Mouse (Mus musculus): ENCODE results near the gene Ttc21a. TPM values are rescaled to one million over a fixed set of nuclear protein-coding genes. Genes with fewer than 3 reads are reported as not detected.

Gene Ttc21a
- polyA plus RNA-seq, 1 experiment from 2014 or later: 0.32 TPM

GRCm38 (mm10) chr9:119991310-119991709, 53.9 kb downstream of the Ttc21a start:
- no peaks in the 10 kb centered on the region for H3K4me1 ChIP-seq
- H3K27me3 ChIP-seq: no peaks in the 10 kb centered on the region; the same call in 1 of the 2 replicates
- H3K9ac ChIP-seq: no peak overlapping the region
- no peak for ATAC-seq
- H3K36me3 ChIP-seq (ENCODE audit: poor library complexity, severe bottlenecking): no peaks in the 10 kb centered on the region
- no peaks in the 10 kb centered on the region for H3K9me3 ChIP-seq (replicated peaks)
- H3K4me2 ChIP-seq: no peak overlapping the region
- no peak overlapping the region for H3K4me3 ChIP-seq
- WGBS: 14% methylated on average over 5 of the region's 5 CpGs
- H3K27ac ChIP-seq: no peak overlapping the region

DNA sequence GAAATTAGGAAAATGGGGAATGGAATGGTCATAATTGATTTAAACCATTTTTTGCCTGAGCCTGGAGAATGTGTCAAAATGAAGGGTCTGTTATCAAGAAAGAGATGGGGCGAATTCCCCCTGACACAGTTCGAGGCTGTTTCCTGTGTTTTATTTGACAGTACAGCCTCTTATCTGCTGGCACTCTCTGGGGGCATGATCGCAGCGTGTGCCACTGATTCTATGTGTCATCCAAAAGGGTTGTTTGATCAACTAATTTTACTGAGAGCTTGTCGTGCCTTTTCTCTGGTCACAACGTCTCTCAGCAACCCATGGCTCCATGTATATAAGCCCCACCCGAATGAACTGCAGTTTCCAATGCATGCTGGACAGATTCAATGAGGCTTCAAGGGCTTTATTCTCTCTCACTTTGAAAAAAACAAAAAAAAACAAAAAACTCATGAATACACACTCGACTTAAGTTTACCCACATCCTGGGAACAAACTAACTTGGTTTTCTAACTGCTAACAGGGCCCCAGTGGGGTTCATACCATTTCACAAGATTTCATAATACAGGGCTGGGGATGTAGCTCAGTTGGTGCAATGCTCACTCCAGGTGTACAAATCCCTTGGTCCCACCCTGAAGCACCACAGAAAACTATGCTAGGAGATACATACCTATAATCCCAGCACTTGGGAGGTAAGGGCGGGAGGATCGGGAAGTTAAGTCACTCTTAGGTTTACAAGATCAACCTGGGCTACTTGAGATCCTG, 55.9 kb downstream of the Ttc21a start:
- no peak overlapping the region for H3K27ac ChIP-seq
- H3K4me1 ChIP-seq: no peaks in the 10 kb centered on the region
- no peak overlapping the region for H3K4me3 ChIP-seq
- H3K9me3 ChIP-seq (replicated peaks): no peaks in the 10 kb centered on the region
- ATAC-seq: no peak
- no peaks in the 10 kb centered on the region for H3K36me3 ChIP-seq (ENCODE audit: poor library complexity, severe bottlenecking)
- H3K4me2 ChIP-seq: no peak overlapping the region
- 73% methylated on average over 10 of the region's 10 CpGs for WGBS
- no peak overlapping the region for H3K9ac ChIP-seq
- H3K27me3 ChIP-seq: no peaks in the 10 kb centered on the region; the same call in 1 of the 2 replicates

- Histone ChIP-seq H3K9ac (no peak overlapping the region), H3K4me2 (no peak overlapping the region), H3K27me3 (peaks cover 1% of the 10 kb centered on the region; the same call in 1 of the 2 replicates), H3K4me1 (no peaks in the 10 kb centered on the region), H3K36me3 (ENCODE audit: poor library complexity, severe bottlenecking) (no peaks in the 10 kb centered on the region), H3K9me3 (replicated peaks) (no peaks in the 10 kb centered on the region), H3K4me3 (no peak overlapping the region), H3K27ac (no peak overlapping the region)
- 90% methylated on average over 7 of the region's 7 CpGs for WGBS
- ATAC-seq: no peak
Observed at GRCm38 (mm10) chr9:119994207-119994606, 56.8 kb downstream of the Ttc21a start.

GRCm38 (mm10) chr9:119996080-119996479, 58.7 kb downstream of the Ttc21a start:
- Histone ChIP-seq H3K4me1 (no peaks in the 10 kb centered on the region), H3K4me3 (no peak overlapping the region), H3K9me3 (replicated peaks) (no peaks in the 10 kb centered on the region), H3K27ac (no peak overlapping the region), H3K27me3 (peaks cover 3% of the 10 kb centered on the region; the same call in 1 of the 2 replicates), H3K4me2 (no peak overlapping the region), H3K36me3 (ENCODE audit: poor library complexity, severe bottlenecking) (no peaks in the 10 kb centered on the region), H3K9ac (no peak overlapping the region)
- no peak for ATAC-seq
- WGBS: 84% methylated on average over 4 of the region's 4 CpGs

DNA sequence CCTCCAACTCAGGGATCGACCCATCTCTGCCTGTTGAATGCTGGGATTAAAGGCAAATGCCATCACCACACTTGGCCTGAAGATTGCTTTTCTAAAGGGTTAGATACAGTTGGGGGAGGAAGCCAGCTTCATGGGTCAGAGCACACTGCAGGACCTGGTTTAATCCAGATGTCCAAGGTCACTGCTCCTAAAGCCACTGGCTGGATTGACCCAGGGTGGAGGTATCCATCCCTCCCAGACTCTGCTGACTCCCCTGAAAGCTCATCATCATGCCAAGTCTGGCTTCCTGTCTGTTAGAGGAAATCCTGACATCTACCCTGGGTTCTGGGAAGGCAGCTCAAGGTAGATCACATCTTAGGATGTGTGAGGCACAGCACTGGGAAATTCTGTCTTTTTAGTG, 61.4 kb downstream of the Ttc21a start:
- Histone ChIP-seq H3K9me3 (replicated peaks) (no peaks in the 10 kb centered on the region), H3K27me3 (0 out of 2 replicates have a peak, but pooled peaks cover 3% of the 10 kb centered on the region), H3K27ac (no peak overlapping the region), H3K36me3 (ENCODE audit: poor library complexity, severe bottlenecking) (no peaks in the 10 kb centered on the region), H3K4me2 (no peak overlapping the region), H3K9ac (no peak overlapping the region), H3K4me3 (no peak overlapping the region), H3K4me1 (peaks cover 9% of the 10 kb centered on the region; the same call in 1 of the 2 replicates)
- no peak for ATAC-seq
- WGBS: 72% methylated on average over 1 of the region's 1 CpGs

DNA sequence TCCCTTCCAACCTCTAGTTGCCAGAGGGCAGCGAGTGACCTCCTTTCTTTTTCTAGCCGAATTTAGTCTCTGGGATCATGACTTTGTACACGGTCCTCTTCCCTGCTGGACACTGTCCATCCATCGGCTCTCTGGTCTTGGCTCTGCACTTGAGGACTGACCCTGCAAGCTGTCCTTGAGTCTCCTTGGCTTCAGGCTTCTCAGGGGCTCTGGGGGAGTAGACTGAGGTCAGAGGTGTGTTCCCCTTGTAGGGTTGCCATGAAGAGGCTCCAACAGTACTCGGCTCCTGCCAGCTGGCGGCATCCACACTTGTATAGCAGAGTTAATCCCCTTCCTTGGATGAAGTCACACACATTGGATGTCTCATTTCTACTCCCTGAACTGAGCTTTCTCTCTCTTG, 62.2 kb downstream of the Ttc21a start:
- H3K9ac ChIP-seq: no peak overlapping the region
- H3K9me3 ChIP-seq (replicated peaks): no peaks in the 10 kb centered on the region
- H3K27me3 ChIP-seq: 0 out of 2 replicates have a peak, but pooled peaks cover 3% of the 10 kb centered on the region
- H3K4me2 ChIP-seq: no peak overlapping the region
- no peak overlapping the region for H3K27ac ChIP-seq
- peaks cover 17% of the 10 kb centered on the region; the same call in 1 of the 2 replicates for H3K4me1 ChIP-seq
- WGBS: 76% methylated on average over 6 of the region's 6 CpGs
- no peak for ATAC-seq
- H3K36me3 ChIP-seq (ENCODE audit: poor library complexity, severe bottlenecking): no peaks in the 10 kb centered on the region
- H3K4me3 ChIP-seq: no peak overlapping the region

DNA sequence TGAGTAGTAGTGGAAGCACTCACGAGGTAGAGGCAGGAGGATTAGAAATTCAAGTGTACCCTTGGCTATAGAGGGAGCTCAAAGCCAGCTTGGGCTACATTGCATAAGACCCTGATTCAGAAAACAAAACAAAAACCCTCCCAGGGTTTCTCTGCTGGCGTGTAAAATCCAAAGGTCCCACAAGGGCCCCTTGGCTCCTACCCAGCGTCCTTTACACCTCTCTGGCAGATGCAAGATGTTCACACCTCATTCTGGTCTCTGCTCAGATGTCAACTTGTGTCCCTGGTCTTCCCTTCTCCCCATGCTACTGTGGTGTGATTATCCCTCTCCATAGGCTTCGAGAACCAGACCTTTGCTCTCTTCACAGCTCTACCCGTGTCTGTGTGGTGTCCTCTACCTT, 63.4 kb downstream of the Ttc21a start:
- WGBS: 84% methylated on average over 5 of the region's 5 CpGs

DNA sequence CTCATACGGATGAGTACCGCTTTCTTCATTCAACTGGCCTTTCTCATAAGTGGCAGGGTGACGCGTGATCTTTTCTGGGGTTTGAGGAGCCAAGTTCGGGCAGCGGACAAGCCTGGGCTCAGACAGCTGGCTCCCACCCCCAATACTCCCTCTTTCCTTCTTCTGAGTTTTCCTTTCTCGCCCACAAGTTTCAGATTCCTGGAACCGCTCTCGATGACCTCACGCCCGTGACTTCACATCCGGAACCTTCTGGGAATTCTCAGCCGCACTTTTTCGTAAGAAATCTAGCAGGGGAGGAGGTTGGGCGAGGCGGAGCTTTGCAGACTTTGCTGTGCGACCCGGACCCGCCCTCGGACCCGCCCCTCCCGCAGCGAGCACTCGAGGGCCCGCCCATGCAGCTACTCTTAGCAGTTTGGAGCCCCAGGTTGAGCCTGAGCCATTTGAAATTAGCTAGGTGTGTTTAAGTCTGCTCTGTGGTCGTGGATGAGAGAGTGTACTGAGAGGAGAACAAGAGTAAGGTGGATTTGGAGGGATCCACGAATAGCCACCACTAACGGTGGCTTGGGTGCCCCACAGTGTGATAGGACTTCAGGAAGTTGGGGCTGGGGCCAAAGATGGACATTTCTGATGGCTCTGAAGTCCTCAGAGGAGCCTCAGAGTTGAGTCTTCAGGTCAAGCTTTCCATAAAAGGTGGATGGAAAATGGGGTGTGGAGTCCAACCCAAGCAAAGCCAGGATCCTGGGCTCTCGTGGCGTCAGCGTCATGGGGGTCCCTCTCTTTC, 64.7 kb downstream of the Ttc21a start:
- Histone ChIP-seq H3K27ac (no peak overlapping the region), H3K9me3 (replicated peaks) (no peaks in the 10 kb centered on the region), H3K4me1 (peaks cover 18% of the 10 kb centered on the region; the same call in 1 of the 2 replicates), H3K27me3 (0 out of 2 replicates have a peak, but pooled peaks cover 3% of the 10 kb centered on the region), H3K36me3 (ENCODE audit: poor library complexity, severe bottlenecking) (no peaks in the 10 kb centered on the region), H3K4me2 (peak overlapping the region; percentile 55), H3K4me3 (peak overlapping the region; percentile 31), H3K9ac (peak overlapping the region; percentile 53)
- WGBS: 10% methylated on average over 31 of the region's 31 CpGs
- ATAC-seq: peak; percentile 77

More for the DNA sequence above, 63.4 kb downstream of the Ttc21a start:
- Histone ChIP-seq H3K4me3 (no peak overlapping the region), H3K4me2 (no peak overlapping the region), H3K4me1 (peaks cover 18% of the 10 kb centered on the region; the same call in 1 of the 2 replicates), H3K27me3 (0 out of 2 replicates have a peak, but pooled peaks cover 3% of the 10 kb centered on the region), H3K9ac (no peak overlapping the region), H3K9me3 (replicated peaks) (no peaks in the 10 kb centered on the region), H3K27ac (no peak overlapping the region), H3K36me3 (ENCODE audit: poor library complexity, severe bottlenecking) (no peaks in the 10 kb centered on the region)
- ATAC-seq: no peak

- H3K9me3 ChIP-seq (replicated peaks): no peaks in the 10 kb centered on the region
- no peak overlapping the region for H3K9ac ChIP-seq
- H3K36me3 ChIP-seq (ENCODE audit: poor library complexity, severe bottlenecking): no peaks in the 10 kb centered on the region
- no peak overlapping the region for H3K4me2 ChIP-seq
- H3K4me3 ChIP-seq: no peak overlapping the region
- no peak overlapping the region for H3K27ac ChIP-seq
- no peak for ATAC-seq
- H3K4me1 ChIP-seq: peaks cover 18% of the 10 kb centered on the region; the same call in 1 of the 2 replicates
- 83% methylated on average over 5 of the region's 5 CpGs for WGBS
- 0 out of 2 replicates have a peak, but pooled peaks cover 3% of the 10 kb centered on the region for H3K27me3 ChIP-seq
Observed at GRCm38 (mm10) chr9:120002893-120003292, 65.5 kb downstream of the Ttc21a start.

GRCm38 (mm10) chr9:120005936-120006335, 68.5 kb downstream of the Ttc21a start:
- WGBS: 74% methylated on average over 3 of the region's 3 CpGs
- Histone ChIP-seq H3K9ac (no peak overlapping the region), H3K9me3 (replicated peaks) (no peaks in the 10 kb centered on the region), H3K27ac (no peak overlapping the region), H3K4me3 (no peak overlapping the region), H3K4me2 (no peak overlapping the region), H3K4me1 (peaks cover 24% of the 10 kb centered on the region), H3K27me3 (no peaks in the 10 kb centered on the region), H3K36me3 (ENCODE audit: poor library complexity, severe bottlenecking) (no peaks in the 10 kb centered on the region)
- no peak for ATAC-seq

GRCm38 (mm10) chr9:120007833-120008232, 70.4 kb downstream of the Ttc21a start:
- Histone ChIP-seq H3K4me3 (no peak overlapping the region), H3K27me3 (no peaks in the 10 kb centered on the region), H3K9me3 (replicated peaks) (no peaks in the 10 kb centered on the region), H3K4me2 (no peak overlapping the region), H3K9ac (no peak overlapping the region), H3K4me1 (peaks cover 18% of the 10 kb centered on the region), H3K27ac (no peak overlapping the region), H3K36me3 (ENCODE audit: poor library complexity, severe bottlenecking) (no peaks in the 10 kb centered on the region)
- ATAC-seq: no peak
- WGBS: 90% methylated on average over 1 of the region's 1 CpGs

- ATAC-seq: no peak
- Histone ChIP-seq H3K4me1 (peaks cover 18% of the 10 kb centered on the region), H3K27ac (no peak overlapping the region), H3K9me3 (replicated peaks) (no peaks in the 10 kb centered on the region), H3K36me3 (ENCODE audit: poor library complexity, severe bottlenecking) (no peaks in the 10 kb centered on the region), H3K4me2 (no peak overlapping the region), H3K4me3 (no peak overlapping the region), H3K9ac (no peak overlapping the region), H3K27me3 (no peaks in the 10 kb centered on the region)
- 81% methylated on average over 7 of the region's 7 CpGs for WGBS
Observed at GRCm38 (mm10) chr9:120009226-120009841, 71.9 kb downstream of the Ttc21a start.
